Mouse (Mus musculus): ENCODE results near the gene Sez6l. TPM values are rescaled to one million over a fixed set of nuclear protein-coding genes. Genes with fewer than 3 reads are reported as not detected.

Gene Sez6l
- polyA plus RNA-seq, 1 experiment from 2014 or later = 0.08 TPM

- H3K4me3 ChIP-seq (ENCODE audit: low read depth, low read length) = no peak overlapping the region
- H3K9me3 ChIP-seq (ENCODE audit: control insufficient read depth, low read length) = no peaks in the 10 kb centered on the region
- peaks cover 12% of the 10 kb centered on the region for H3K27me3 ChIP-seq (replicated peaks; ENCODE audit: control insufficient read depth, insufficient read depth, low read length)
- 38% methylated on average over 5 of the region's 5 CpGs for WGBS
- no peaks in the 10 kb centered on the region for H3K36me3 ChIP-seq (ENCODE audit: control insufficient read depth, insufficient read depth, low read length)
- no peak for ATAC-seq (replicated peaks; ENCODE audit: low FRiP score)
- no peak overlapping the region for H3K27ac ChIP-seq (ENCODE audit: low read depth, low read length)
- no peak for DNase-seq (ENCODE audit: low spot score)
- no peak overlapping the region for H3K9ac ChIP-seq (ENCODE audit: low read depth, low read length)
- peaks cover 2% of the 10 kb centered on the region for H3K4me1 ChIP-seq (replicated peaks; ENCODE audit: control insufficient read depth, insufficient read depth, low read length)
- H3K4me2 ChIP-seq = no peak overlapping the region
These were observed 90.6 kb downstream of the Sez6l start for GRCm38 (mm10) chr5:112486415-112486814.

GRCm38 (mm10) chr5:112484924-112485715 lies 91.9 kb downstream of the Sez6l start:
- Histone ChIP-seq H3K4me2 (no peak overlapping the region), H3K9ac (ENCODE audit: low read depth, low read length) (no peak overlapping the region), H3K4me3 (ENCODE audit: low read depth, low read length) (no peak overlapping the region), H3K27me3 (replicated peaks; ENCODE audit: control insufficient read depth, insufficient read depth, low read length) (peaks cover 12% of the 10 kb centered on the region), H3K36me3 (ENCODE audit: control insufficient read depth, insufficient read depth, low read length) (no peaks in the 10 kb centered on the region), H3K27ac (ENCODE audit: low read depth, low read length) (no peak overlapping the region), H3K4me1 (replicated peaks; ENCODE audit: control insufficient read depth, insufficient read depth, low read length) (peaks cover 2% of the 10 kb centered on the region), H3K9me3 (ENCODE audit: control insufficient read depth, low read length) (no peaks in the 10 kb centered on the region)
- ATAC-seq (replicated peaks; ENCODE audit: low FRiP score) (no peak), DNase-seq (ENCODE audit: low spot score) (no peak)
- 41% methylated on average over 13 of the region's 13 CpGs for WGBS

- Histone ChIP-seq H3K36me3 (ENCODE audit: control insufficient read depth, insufficient read depth, low read length) (no peaks in the 10 kb centered on the region), H3K27me3 (replicated peaks; ENCODE audit: control insufficient read depth, insufficient read depth, low read length) (peaks cover 12% of the 10 kb centered on the region), H3K27ac (ENCODE audit: low read depth, low read length) (no peak overlapping the region), H3K4me3 (ENCODE audit: low read depth, low read length) (no peak overlapping the region), H3K9me3 (ENCODE audit: control insufficient read depth, low read length) (no peaks in the 10 kb centered on the region), H3K9ac (ENCODE audit: low read depth, low read length) (no peak overlapping the region), H3K4me1 (replicated peaks; ENCODE audit: control insufficient read depth, insufficient read depth, low read length) (peaks cover 2% of the 10 kb centered on the region), H3K4me2 (no peak overlapping the region)
- WGBS = 54% methylated on average over 8 of the region's 8 CpGs
- ATAC-seq (replicated peaks; ENCODE audit: low FRiP score) (no peak), DNase-seq (ENCODE audit: low spot score) (no peak)
These were observed 94.0 kb downstream of the Sez6l start for GRCm38 (mm10) chr5:112483030-112483429.

GRCm38 (mm10) chr5:112482551-112482950 lies 94.4 kb downstream of the Sez6l start:
- no peak for ATAC-seq (replicated peaks; ENCODE audit: low FRiP score)
- Histone ChIP-seq H3K27ac (ENCODE audit: low read depth, low read length) (no peak overlapping the region), H3K4me3 (ENCODE audit: low read depth, low read length) (no peak overlapping the region), H3K9ac (ENCODE audit: low read depth, low read length) (no peak overlapping the region), H3K27me3 (replicated peaks; ENCODE audit: control insufficient read depth, insufficient read depth, low read length) (peaks cover 12% of the 10 kb centered on the region), H3K4me2 (no peak overlapping the region), H3K4me1 (replicated peaks; ENCODE audit: control insufficient read depth, insufficient read depth, low read length) (no peaks in the 10 kb centered on the region; the same call in none of the 2 replicates), H3K9me3 (ENCODE audit: control insufficient read depth, low read length) (no peaks in the 10 kb centered on the region), H3K36me3 (ENCODE audit: control insufficient read depth, insufficient read depth, low read length) (no peaks in the 10 kb centered on the region)
- DNase-seq (ENCODE audit: low spot score) = no peak
- 65% methylated on average over 13 of the region's 13 CpGs for WGBS

GRCm38 (mm10) chr5:112481946-112482410 lies 95.0 kb downstream of the Sez6l start:
- ATAC-seq (replicated peaks; ENCODE audit: low FRiP score) (no peak), DNase-seq (ENCODE audit: low spot score) (no peak)
- Histone ChIP-seq H3K4me2 (no peak overlapping the region), H3K27ac (ENCODE audit: low read depth, low read length) (no peak overlapping the region), H3K4me1 (replicated peaks; ENCODE audit: control insufficient read depth, insufficient read depth, low read length) (no peaks in the 10 kb centered on the region; the same call in 1 of the 2 replicates), H3K9ac (ENCODE audit: low read depth, low read length) (no peak overlapping the region), H3K36me3 (ENCODE audit: control insufficient read depth, insufficient read depth, low read length) (no peaks in the 10 kb centered on the region), H3K4me3 (ENCODE audit: low read depth, low read length) (no peak overlapping the region), H3K27me3 (replicated peaks; ENCODE audit: control insufficient read depth, insufficient read depth, low read length) (peaks cover 12% of the 10 kb centered on the region), H3K9me3 (ENCODE audit: control insufficient read depth, low read length) (no peaks in the 10 kb centered on the region)
- WGBS = 37% methylated on average over 19 of the region's 19 CpGs

GRCm38 (mm10) chr5:112473453-112473852 lies 103.5 kb downstream of the Sez6l start:
- H3K4me2 ChIP-seq = no peak overlapping the region
- DNase-seq (ENCODE audit: low spot score) (no peak), ATAC-seq (replicated peaks; ENCODE audit: low FRiP score) (no peak)
- no peaks in the 10 kb centered on the region for H3K4me1 ChIP-seq (replicated peaks; ENCODE audit: control insufficient read depth, insufficient read depth, low read length)
- WGBS = 39% methylated on average over 6 of the region's 6 CpGs
- H3K27me3 ChIP-seq (replicated peaks; ENCODE audit: control insufficient read depth, insufficient read depth, low read length) = no peaks in the 10 kb centered on the region; the same call in 1 of the 2 replicates
- H3K27ac ChIP-seq (ENCODE audit: low read depth, low read length) = no peak overlapping the region
- no peak overlapping the region for H3K4me3 ChIP-seq (ENCODE audit: low read depth, low read length)
- H3K9ac ChIP-seq (ENCODE audit: low read depth, low read length) = no peak overlapping the region
- H3K9me3 ChIP-seq (ENCODE audit: control insufficient read depth, low read length) = no peaks in the 10 kb centered on the region
- H3K36me3 ChIP-seq (ENCODE audit: control insufficient read depth, insufficient read depth, low read length) = no peaks in the 10 kb centered on the region

GRCm38 (mm10) chr5:112470144-112470543 lies 106.8 kb downstream of the Sez6l start:
- no peak overlapping the region for H3K27ac ChIP-seq (ENCODE audit: low read depth, low read length)
- no peak overlapping the region for H3K4me2 ChIP-seq
- no peaks in the 10 kb centered on the region for H3K9me3 ChIP-seq (ENCODE audit: control insufficient read depth, low read length)
- no peak overlapping the region for H3K4me3 ChIP-seq (ENCODE audit: low read depth, low read length)
- 70% methylated on average over 6 of the region's 6 CpGs for WGBS
- H3K4me1 ChIP-seq (replicated peaks; ENCODE audit: control insufficient read depth, insufficient read depth, low read length) = no peaks in the 10 kb centered on the region
- no peak overlapping the region for H3K9ac ChIP-seq (ENCODE audit: low read depth, low read length)
- DNase-seq (ENCODE audit: low spot score) (no peak), ATAC-seq (replicated peaks; ENCODE audit: low FRiP score) (no peak)
- no peaks in the 10 kb centered on the region for H3K36me3 ChIP-seq (ENCODE audit: control insufficient read depth, insufficient read depth, low read length)
- H3K27me3 ChIP-seq (replicated peaks; ENCODE audit: control insufficient read depth, insufficient read depth, low read length) = no peaks in the 10 kb centered on the region

DNA sequence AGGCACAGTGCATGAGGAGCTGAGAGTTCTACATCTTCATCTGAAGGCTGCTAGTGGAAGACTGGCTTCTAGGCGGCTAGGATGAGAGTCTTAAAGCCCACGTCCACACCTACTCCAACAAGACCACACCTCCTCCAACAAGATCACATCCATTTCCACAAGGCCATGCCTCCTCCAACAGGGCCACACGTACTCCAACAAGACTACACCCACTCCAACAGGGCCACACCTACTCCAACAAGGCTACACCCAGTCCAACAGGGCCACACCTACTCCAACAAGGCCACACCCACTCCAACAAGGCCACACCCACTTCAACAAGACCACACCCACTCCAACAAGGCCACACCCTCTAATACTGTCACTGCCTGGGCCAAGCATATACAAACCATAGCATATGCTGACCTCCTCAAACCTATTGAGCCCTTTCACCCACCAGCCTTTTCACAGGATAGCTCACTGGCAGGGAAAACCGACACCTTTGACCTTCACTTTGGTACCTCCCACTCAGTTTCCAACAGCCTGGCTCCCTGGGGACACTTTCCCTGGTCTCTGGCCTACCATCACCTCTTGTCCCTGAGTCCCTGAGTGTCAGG lies 107.9 kb downstream of the Sez6l start:
- H3K27me3 ChIP-seq (replicated peaks; ENCODE audit: control insufficient read depth, insufficient read depth, low read length) = no peaks in the 10 kb centered on the region
- H3K4me3 ChIP-seq (ENCODE audit: low read depth, low read length) = no peak overlapping the region
- no peak overlapping the region for H3K4me2 ChIP-seq
- WGBS = 63% methylated on average over 4 of the region's 4 CpGs
- DNase-seq (ENCODE audit: low spot score) (no peak), ATAC-seq (replicated peaks; ENCODE audit: low FRiP score) (no peak; the same call in 1 of the 2 replicates)
- H3K4me1 ChIP-seq (replicated peaks; ENCODE audit: control insufficient read depth, insufficient read depth, low read length) = no peaks in the 10 kb centered on the region
- H3K36me3 ChIP-seq (ENCODE audit: control insufficient read depth, insufficient read depth, low read length) = no peaks in the 10 kb centered on the region
- no peak overlapping the region for H3K27ac ChIP-seq (ENCODE audit: low read depth, low read length)
- H3K9ac ChIP-seq (ENCODE audit: low read depth, low read length) = no peak overlapping the region
- H3K9me3 ChIP-seq (ENCODE audit: control insufficient read depth, low read length) = no peaks in the 10 kb centered on the region

- Histone ChIP-seq H3K4me1 (replicated peaks; ENCODE audit: control insufficient read depth, insufficient read depth, low read length) (no peaks in the 10 kb centered on the region), H3K4me3 (ENCODE audit: low read depth, low read length) (no peak overlapping the region), H3K36me3 (ENCODE audit: control insufficient read depth, insufficient read depth, low read length) (no peaks in the 10 kb centered on the region), H3K4me2 (no peak overlapping the region), H3K27ac (ENCODE audit: low read depth, low read length) (no peak overlapping the region), H3K9ac (ENCODE audit: low read depth, low read length) (no peak overlapping the region), H3K9me3 (ENCODE audit: control insufficient read depth, low read length) (no peaks in the 10 kb centered on the region), H3K27me3 (replicated peaks; ENCODE audit: control insufficient read depth, insufficient read depth, low read length) (no peaks in the 10 kb centered on the region)
- DNase-seq (ENCODE audit: low spot score) = no peak
- no peak for ATAC-seq (replicated peaks; ENCODE audit: low FRiP score)
- WGBS = 76% methylated on average over 6 of the region's 6 CpGs
These were observed 110.7 kb downstream of the Sez6l start for GRCm38 (mm10) chr5:112466331-112466730.

Measured in liver, embryonic 11.5 days (tissue).